Mouse (Mus musculus) c-Kit-positive CD71-positive TER-119-positive erythroid progenitor cells, embryonic 14.5 days (primary cell): ENCODE measurements around the gene Cntn6.

Experiments
- DNase-seq: peaks from one replicate; pipeline ENCODE4 v3.0.0-alpha.2; 2013; ENCODE audit warnings: low spot score

Cntn6 gene

GRCm38 (mm10) chr6:104761226-104761625, 268.6 kb downstream of the Cntn6 start:
- no peak for DNase-seq

GRCm38 (mm10) chr6:104783891-104784290, 291.3 kb downstream of the Cntn6 start:
- DNase-seq = no peak

- no peak for DNase-seq
Measured at GRCm38 (mm10) chr6:104787502-104787901, 294.9 kb downstream of the Cntn6 start.

- DNase-seq = no peak
Measured at GRCm38 (mm10) chr6:104808526-104808925, 315.9 kb downstream of the Cntn6 start.

GRCm38 (mm10) chr6:104815610-104816009, 323.0 kb downstream of the Cntn6 start:
- no peak for DNase-seq

GRCm38 (mm10) chr6:104879711-104880110, 387.1 kb downstream of the Cntn6 start:
- no peak for DNase-seq

GRCm38 (mm10) chr6:104884021-104884420, 391.4 kb downstream of the Cntn6 start:
- DNase-seq = no peak

- DNase-seq = no peak
Measured at GRCm38 (mm10) chr6:104885829-104886228, 393.2 kb downstream of the Cntn6 start.

- no peak for DNase-seq
Measured at GRCm38 (mm10) chr6:104891071-104891470, 398.5 kb downstream of the Cntn6 start.
